Mouse (Mus musculus) heart, postnatal 36 days (tissue): ENCODE measurements around the gene Tbc1d14. TPM values are rescaled to one million over a fixed set of nuclear protein-coding genes. Genes with fewer than 3 reads are reported as not detected.

ENCODE experiments used
- DNase-seq, 2 experiments: peaks; one replicate each; pipeline ENCODE4 v3.0.0; 2021 to 2022
- intact Hi-C: fragments of 180-260 bp; cut with DNase I; formaldehyde crosslinking; loops from one replicate; pipeline ENCODE4 v1.15.1; 2025
- total RNA-seq, 2 experiments: library from RNA; stranded (reverse); gene quantifications; 2 replicates each; pipeline ENCODE4 v1.2.3; 2021

Gene Tbc1d14
- total RNA-seq, 2 experiments from 2014 or later = 13.7 to 14.2 TPM

- no peak for DNase-seq
- intact Hi-C loops = no loop called here
Measured at GRCm38 (mm10) chr5:36558526-36558925, 34.5 kb downstream of the Tbc1d14 start.

GRCm38 (mm10) chr5:36557584-36558308 lies 35.3 kb downstream of the Tbc1d14 start:
- intact Hi-C loops = no loop called here

GRCm38 (mm10) chr5:36556906-36557305 lies 36.2 kb downstream of the Tbc1d14 start:
- no peak for DNase-seq

More at GRCm38 (mm10) chr5:36557584-36558308, 35.3 kb downstream of the Tbc1d14 start:
- no peak for DNase-seq

DNA sequence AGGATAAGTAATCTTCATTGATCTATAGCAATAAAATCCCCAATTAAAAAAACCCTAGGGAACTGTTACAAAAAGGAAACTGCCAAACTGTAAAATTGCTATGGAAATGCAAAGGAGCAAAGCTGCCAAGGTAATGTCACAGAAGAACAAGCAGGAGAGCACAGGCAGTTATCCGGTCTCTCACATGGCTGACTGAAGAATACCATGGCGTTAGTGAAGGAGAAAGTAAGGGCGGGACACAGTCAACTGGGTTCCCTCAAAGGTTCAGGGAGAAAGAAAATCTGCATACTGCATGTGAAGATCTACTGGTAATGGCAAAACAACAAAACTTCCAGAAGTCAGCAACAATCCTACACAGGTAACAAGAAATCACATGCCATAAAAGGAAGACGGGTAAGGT lies 36.8 kb downstream of the Tbc1d14 start:
- intact Hi-C loops = no loop called here
- DNase-seq = no peak

More at GRCm38 (mm10) chr5:36556906-36557305, 36.2 kb downstream of the Tbc1d14 start:
- intact Hi-C loops = no loop called here

- DNase-seq = no peak
- intact Hi-C loops = no loop called here
Measured at GRCm38 (mm10) chr5:36554496-36554895, 38.6 kb downstream of the Tbc1d14 start.

DNA sequence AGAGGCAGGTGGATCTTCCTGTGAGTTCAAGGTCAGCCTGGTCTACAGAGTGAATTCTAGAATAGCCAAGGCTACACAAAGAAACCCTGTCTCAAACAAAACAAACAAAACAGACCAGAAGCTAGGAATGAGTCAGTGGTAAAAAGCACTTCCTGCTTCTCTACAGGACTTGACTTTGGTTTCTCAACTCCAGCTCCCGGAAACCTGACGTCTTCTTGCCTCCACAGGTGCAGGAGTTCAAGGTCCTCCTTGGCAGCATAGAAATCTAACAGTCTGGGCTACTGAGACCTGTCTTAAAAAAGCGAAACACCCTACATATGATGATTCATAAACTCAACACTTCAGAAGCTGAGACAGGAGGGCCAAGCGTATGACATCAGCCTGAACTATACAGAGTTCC lies 39.2 kb downstream of the Tbc1d14 start:
- DNase-seq = no peak
- intact Hi-C loops = no loop called here

DNA sequence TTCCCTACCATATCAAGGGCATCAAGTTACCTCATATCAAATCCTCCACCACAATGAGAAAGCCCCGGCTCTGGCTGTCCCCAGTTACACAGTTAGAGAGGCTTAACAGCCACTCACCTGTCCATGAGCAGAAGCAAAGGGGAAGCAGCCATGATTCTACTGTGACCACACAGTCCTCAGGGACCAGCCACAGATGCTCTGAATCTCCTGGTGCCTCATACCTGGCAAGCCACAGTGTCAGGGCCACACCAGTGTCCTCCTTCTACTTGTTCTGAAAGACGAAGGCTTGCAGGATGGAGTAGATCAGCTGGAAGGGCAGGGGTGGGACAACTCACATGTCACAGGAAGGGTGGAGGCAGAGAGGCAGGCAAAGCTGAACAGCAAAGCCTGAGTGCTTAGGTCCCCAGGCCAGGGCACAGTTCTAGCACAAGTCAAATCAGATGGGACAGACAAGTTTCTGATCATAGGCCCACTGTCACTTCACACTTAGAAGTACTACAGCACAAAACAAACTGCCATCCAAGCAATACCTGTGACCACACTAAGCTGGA lies 39.9 kb downstream of the Tbc1d14 start:
- intact Hi-C loops = no loop called here

GRCm38 (mm10) chr5:36552391-36552790 lies 40.7 kb downstream of the Tbc1d14 start:
- DNase-seq = no peak
- intact Hi-C loops = no loop called here

More for the DNA sequence above, 39.9 kb downstream of the Tbc1d14 start:
- DNase-seq = no peak

GRCm38 (mm10) chr5:36549243-36549642 lies 43.8 kb downstream of the Tbc1d14 start:
- intact Hi-C loops = no loop called here
- DNase-seq = no peak

- intact Hi-C loops = no loop called here
Measured at GRCm38 (mm10) chr5:36544765-36545164, 48.3 kb downstream of the Tbc1d14 start.

GRCm38 (mm10) chr5:36540928-36541327 lies 52.1 kb downstream of the Tbc1d14 start:
- no peak for DNase-seq

More at GRCm38 (mm10) chr5:36544765-36545164, 48.3 kb downstream of the Tbc1d14 start:
- no peak for DNase-seq

GRCm38 (mm10) chr5:36538576-36539187 lies 54.4 kb downstream of the Tbc1d14 start:
- intact Hi-C loops = loop anchor here (2.0 kb wide), 1 partner anchor 76 kb away; no protein-coding TSS in a partner anchor
- DNase-seq = peak; percentile 53 to 68

More at GRCm38 (mm10) chr5:36540928-36541327, 52.1 kb downstream of the Tbc1d14 start:
- intact Hi-C loops = no loop called here

GRCm38 (mm10) chr5:36536424-36536823 lies 56.7 kb downstream of the Tbc1d14 start:
- no peak for DNase-seq
- intact Hi-C loops = no loop called here

DNA sequence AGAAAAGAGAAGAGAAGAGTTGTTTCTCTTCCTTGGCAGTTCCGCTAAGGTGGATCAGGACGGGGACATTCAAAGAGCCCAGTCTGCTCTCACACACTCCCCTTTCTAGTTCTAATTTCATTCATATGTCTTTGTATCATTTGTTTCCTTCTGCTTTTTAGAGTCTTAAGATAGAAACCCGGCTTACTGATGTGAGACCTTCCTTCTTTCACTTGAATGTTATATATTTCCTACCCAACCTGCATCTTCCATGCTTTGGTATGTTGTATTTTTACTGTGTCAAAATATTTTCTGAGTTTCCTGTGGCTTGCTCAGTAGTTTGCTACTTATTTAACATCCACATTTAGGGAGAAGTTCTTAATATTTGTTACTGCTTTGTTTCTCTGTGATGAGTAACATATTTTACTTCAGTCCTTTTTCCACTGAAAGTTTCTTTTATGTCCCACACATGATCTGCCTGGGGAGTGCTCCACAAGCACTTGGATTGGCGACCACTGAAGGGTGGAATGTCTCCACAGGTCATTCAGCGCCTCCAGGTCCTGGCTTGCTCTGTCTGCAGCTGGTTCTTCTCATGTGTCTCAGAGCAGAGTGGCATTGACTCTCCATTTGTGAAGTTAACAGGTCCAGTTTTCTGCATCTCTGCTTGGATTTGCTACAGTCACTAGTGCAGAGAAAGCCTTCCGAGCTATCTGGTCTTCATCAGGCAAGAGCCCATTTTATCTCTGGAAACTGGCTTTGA lies 57.5 kb downstream of the Tbc1d14 start:
- intact Hi-C loops = no loop called here
- no peak for DNase-seq

DNA sequence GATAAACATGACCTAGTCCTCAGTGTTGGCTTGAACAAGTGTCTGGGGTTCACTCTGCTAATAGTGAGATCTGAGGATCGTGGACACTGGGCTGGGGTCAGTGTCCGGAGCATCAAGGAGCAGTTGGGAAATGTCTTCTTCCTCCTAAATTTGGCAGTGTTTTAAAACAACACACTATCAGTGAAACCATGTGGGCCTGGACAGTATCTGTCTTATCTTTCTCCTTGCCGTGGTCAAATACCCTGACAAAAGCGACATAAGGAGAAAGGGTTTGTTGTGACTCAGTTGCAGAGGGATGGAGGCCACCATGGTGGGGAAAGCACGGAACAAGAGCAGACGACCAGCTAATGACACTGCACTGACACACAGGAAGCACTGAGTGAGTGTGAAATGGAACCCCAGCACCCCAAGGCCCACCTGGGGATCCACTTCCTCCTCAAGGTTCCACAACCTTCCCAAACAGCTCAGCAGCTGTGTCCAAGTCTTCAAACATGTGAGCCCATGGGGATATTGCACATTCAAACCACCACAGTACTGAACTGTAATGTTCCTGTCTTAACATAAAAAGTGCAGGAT lies 58.5 kb downstream of the Tbc1d14 start:
- intact Hi-C loops = no loop called here
- DNase-seq = no peak

GRCm38 (mm10) chr5:36530129-36530751 lies 62.8 kb downstream of the Tbc1d14 start:
- intact Hi-C loops = loop anchor here (1.0 kb wide), 1 partner anchor 51 kb away; no protein-coding TSS in a partner anchor
- peak; percentile 94 to 98 for DNase-seq

DNA sequence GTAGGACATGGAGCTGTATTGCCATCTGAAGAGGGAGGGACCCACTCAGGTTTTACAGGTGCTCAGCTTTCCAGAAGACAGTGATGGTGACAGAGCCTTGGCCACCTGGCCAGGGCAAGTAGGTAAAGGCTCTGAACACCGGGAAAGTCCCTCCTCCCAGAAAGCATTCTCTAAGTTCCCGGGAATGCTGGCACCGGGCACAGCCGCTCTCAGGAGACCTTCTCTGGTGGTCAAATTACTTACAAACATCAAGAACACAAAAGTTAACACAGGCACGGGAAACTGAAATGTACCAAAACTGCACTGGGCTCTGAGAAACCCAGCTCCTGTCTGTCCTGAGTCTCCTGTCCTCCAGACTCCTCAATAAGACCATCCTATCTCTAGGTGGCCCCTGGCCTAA lies 63.4 kb downstream of the Tbc1d14 start:
- intact Hi-C loops = loop anchor here (1.0 kb wide), 1 partner anchor 52 kb away; no protein-coding TSS in a partner anchor
- no peak for DNase-seq

- intact Hi-C loops = loop anchor here (1.0 kb wide), 1 partner anchor 215 kb away; no protein-coding TSS in a partner anchor
Measured at GRCm38 (mm10) chr5:36526921-36527320, 66.2 kb downstream of the Tbc1d14 start.

DNA sequence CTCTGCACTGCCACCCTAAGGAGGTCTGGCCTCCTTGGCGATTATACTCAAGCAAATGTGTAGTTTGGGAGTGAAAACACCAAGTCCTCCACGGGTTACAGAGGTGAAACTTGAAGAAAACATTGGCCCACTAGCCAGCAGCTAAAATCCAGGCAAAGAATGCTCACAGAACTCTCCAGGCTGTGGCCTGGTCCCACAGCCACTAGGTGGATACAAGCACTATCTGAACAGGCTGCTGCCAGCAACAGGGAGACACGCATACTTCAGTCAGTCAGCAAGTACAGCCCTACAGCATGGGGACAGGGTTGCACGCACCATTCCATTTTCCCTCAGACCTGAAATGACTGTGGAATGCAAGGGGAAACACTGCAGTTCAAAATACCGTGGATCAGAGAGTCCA lies 66.8 kb downstream of the Tbc1d14 start:
- DNase-seq = no peak
- intact Hi-C loops = loop anchor here (1.0 kb wide), 1 partner anchor 216 kb away; no protein-coding TSS in a partner anchor

More at GRCm38 (mm10) chr5:36526921-36527320, 66.2 kb downstream of the Tbc1d14 start:
- no peak for DNase-seq

DNA sequence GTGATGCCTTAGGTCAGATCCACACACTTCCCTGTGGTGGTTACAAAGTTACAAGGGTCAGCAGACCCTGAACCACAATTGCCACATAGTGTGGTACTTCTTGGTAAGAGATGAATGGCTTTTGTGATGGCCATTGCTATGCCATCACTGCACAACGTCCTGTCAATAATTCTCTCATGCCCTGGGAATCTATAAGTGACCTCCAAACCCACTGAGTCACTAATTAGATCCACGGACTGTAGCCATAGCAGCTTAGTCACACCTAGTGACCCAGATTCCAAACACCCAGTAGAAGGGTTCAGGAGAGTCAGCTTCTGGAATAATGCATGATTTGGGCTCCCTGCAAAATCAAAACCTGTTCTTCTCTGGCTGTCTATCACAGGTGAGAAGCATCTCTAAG lies 67.9 kb downstream of the Tbc1d14 start:
- DNase-seq = no peak
- intact Hi-C loops = no loop called here
